Comparison of ENCODE assay signal across 8 mouse cellular contexts in the genomic region with DNA sequence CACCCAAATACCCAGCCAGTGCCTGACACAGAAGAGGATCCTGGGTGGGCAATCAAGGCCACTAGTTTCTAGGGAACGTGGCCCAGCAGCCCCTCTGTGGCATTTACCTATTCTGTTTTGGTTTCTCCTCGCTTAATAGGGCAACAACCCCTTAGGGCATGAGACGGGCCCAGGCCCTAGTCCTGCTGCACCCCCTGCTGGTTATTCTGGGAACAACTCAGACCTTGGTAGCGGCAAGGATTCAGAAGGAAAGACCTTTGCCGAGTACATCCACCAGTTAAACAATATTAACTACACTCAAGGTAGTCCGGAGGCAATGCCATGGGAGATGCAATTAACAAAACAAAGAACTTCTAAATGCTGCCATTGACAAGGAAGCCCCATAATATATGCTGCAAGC. TPM values are rescaled to one million over a fixed set of nuclear protein-coding genes. Genes with fewer than 3 reads are reported as not detected.
A peak's percentile ranks its signal among the peaks of the same experiment; 100 is the strongest.
DNase-seq lines count a peak whose midpoint lies in the region; ATAC-seq and TF ChIP-seq lines count a peak whose summit lies in the region.

No protein-coding gene starts in this region.

- WGBS in hindbrain, embryonic 11.5 days = 19% methylated on average over 6 of the region's 6 CpGs
- WGBS in lung, postnatal 0 days = 7% methylated on average over 6 of the region's 6 CpGs

- H3K27ac ChIP-seq in embryonic fibroblast, embryonic 13.5 days (ENCODE audit: insufficient read depth, low read length) = no peak overlapping the region
- H3K27ac ChIP-seq in hindbrain, embryonic 11.5 days (ENCODE audit: low read depth, low read length) = no peak overlapping the region
- H3K27ac ChIP-seq in lung, postnatal 0 days (ENCODE audit: low read length) = no peak overlapping the region

- TF ChIP-seq EP300 in lung, postnatal 0 days (IDR thresholded peaks at IDR 0.05) = no peak

- H3K4me3 ChIP-seq in E14TG2a.4 (replicated peaks; ENCODE audit: low read length) = no peak overlapping the region
- no peak overlapping the region for H3K4me3 ChIP-seq in embryonic fibroblast, embryonic 13.5 days (ENCODE audit: insufficient read depth, low read length)
- H3K4me3 ChIP-seq in hindbrain, embryonic 11.5 days (ENCODE audit: low read depth, low read length) = no peak overlapping the region
- H3K4me3 ChIP-seq in lung, postnatal 0 days (ENCODE audit: low read depth, low read length) = no peak overlapping the region

- peaks cover 12% of the 10 kb centered on the region; the same call in 1 of the 2 replicates for H3K27me3 ChIP-seq in E14TG2a.4 (ENCODE audit: insufficient read depth, low read length)
- H3K27me3 ChIP-seq in hindbrain, embryonic 11.5 days (ENCODE audit: control insufficient read depth, insufficient read depth, low read length) = no peaks in the 10 kb centered on the region
- H3K27me3 ChIP-seq in lung, postnatal 0 days (replicated peaks; ENCODE audit: insufficient read depth, low read length) = no peaks in the 10 kb centered on the region

- no peaks in the 10 kb centered on the region for H3K9me3 ChIP-seq in E14TG2a.4 (ENCODE audit: low read length)
- no peaks in the 10 kb centered on the region for H3K9me3 ChIP-seq in hindbrain, embryonic 11.5 days (ENCODE audit: control insufficient read depth, low read length)
- H3K9me3 ChIP-seq in lung, postnatal 0 days (ENCODE audit: low read length) = no peaks in the 10 kb centered on the region

- no peak for TF ChIP-seq POLR2A in embryonic fibroblast, embryonic 13.5 days (IDR thresholded peaks at IDR 0.05; ENCODE audit: low read depth, low read length)

- TF ChIP-seq CTCF in E14TG2a.4 (conservative IDR thresholded peaks at IDR 0.05; ENCODE audit: low read length) = peak; percentile 77
- TF ChIP-seq CTCF in embryonic fibroblast, embryonic 13.5 days (IDR thresholded peaks at IDR 0.05; ENCODE audit: borderline replicate concordance, insufficient read depth, low read length) = peak; percentile 66
- peak; percentile 92 for TF ChIP-seq CTCF in lung, postnatal 0 days (IDR thresholded peaks at IDR 0.05)

- H3K9ac ChIP-seq in hindbrain, embryonic 11.5 days (ENCODE audit: low read depth, low read length) = no peak overlapping the region
- H3K9ac ChIP-seq in lung, postnatal 0 days (replicated peaks; ENCODE audit: low read depth) = no peak overlapping the region

- H3K4me1 ChIP-seq in E14TG2a.4 (replicated peaks; ENCODE audit: low read depth, low read length) = peaks cover 4% of the 10 kb centered on the region; the same call in 1 of the 2 replicates
- no peaks in the 10 kb centered on the region for H3K4me1 ChIP-seq in embryonic fibroblast, embryonic 13.5 days (ENCODE audit: control insufficient read depth, insufficient read depth, low read length)
- H3K4me1 ChIP-seq in hindbrain, embryonic 11.5 days (replicated peaks; ENCODE audit: control insufficient read depth, insufficient read depth, low read length) = no peaks in the 10 kb centered on the region
- no peaks in the 10 kb centered on the region for H3K4me1 ChIP-seq in lung, postnatal 0 days (ENCODE audit: insufficient read depth, low read depth, low read length)

- peak; percentile 38 to 66 for DNase-seq in adrenal gland, postnatal 4 days (ENCODE audit: low spot score in 2 of 2)
- DNase-seq in hindbrain, embryonic 11.5 days (ENCODE audit: low spot score) = peak; percentile 86
- DNase-seq in layer of hippocampus, adult 8-10 months (ENCODE audit: low spot score in 2 of 2) = peak; percentile 56 to 88
- peak; percentile 59 for DNase-seq in lung, postnatal 0 days (ENCODE audit: low spot score)
- DNase-seq in retina, embryonic 14.5 days (ENCODE audit: low spot score) = peak; percentile 88
- DNase-seq in thymus, postnatal 4 days = peak; percentile 85

- no peaks in the 10 kb centered on the region for H3K36me3 ChIP-seq in E14TG2a.4 (ENCODE audit: insufficient read depth, low read length)
- H3K36me3 ChIP-seq in hindbrain, embryonic 11.5 days (ENCODE audit: control insufficient read depth, insufficient read depth, low read length) = no peaks in the 10 kb centered on the region
- H3K36me3 ChIP-seq in lung, postnatal 0 days (ENCODE audit: insufficient read depth, low read length) = no peaks in the 10 kb centered on the region

- no peak overlapping the region for H3K4me2 ChIP-seq in hindbrain, embryonic 11.5 days (replicated peaks; ENCODE audit: low read depth, low read length)
- H3K4me2 ChIP-seq in lung, postnatal 0 days (replicated peaks; ENCODE audit: low read depth, low read length) = no peak overlapping the region

- ATAC-seq in hindbrain, embryonic 11.5 days (ENCODE audit: low FRiP score) = peak; percentile 54; the same call in 1 of the 2 replicates
- peak; percentile 52 for ATAC-seq in lung, postnatal 0 days

RNA-seq across cellular contexts. Expression of a gene that starts 11.2 kb away (rescaled TPM):
- under 1 TPM; 0.25 to 0.34 TPM for total RNA-seq in adrenal gland, postnatal 4 days (2021)
- not detected in 2 replicates for polyA plus RNA-seq in embryonic fibroblast, embryonic 13.5 days (2011; ENCODE audit: insufficient read length, low read depth, missing spikeins)
- 0.15 and 0.46 TPM in 2 replicates for polyA plus RNA-seq in hindbrain, embryonic 11.5 days (2014; fragmentation: Nextera tagmentation; extraction: Ambion mirVana)
- total RNA-seq in layer of hippocampus, adult 8-10 months (2022) = 1 to 10 TPM in 1 of 4 experiments, under 1 TPM in 2, not detected in 1; 0.31 to 1.4 (median 0.75) TPM
- polyA plus RNA-seq in lung, postnatal 0 days (2015; fragmentation: Nextera tagmentation; extraction: Ambion mirVana) = 8.8 and 8.9 TPM in 2 replicates

RNA-seq across cellular contexts. Expression of a gene that starts 15.7 kb away (rescaled TPM):
- total RNA-seq in adrenal gland, postnatal 4 days (2021) = 10 to 100 TPM; 23.7 to 23.9 TPM
- polyA plus RNA-seq in embryonic fibroblast, embryonic 13.5 days (2011; ENCODE audit: insufficient read length, low read depth, missing spikeins) = 3.9 and 5.8 TPM in 2 replicates
- 6.8 and 9.3 TPM in 2 replicates for polyA plus RNA-seq in hindbrain, embryonic 11.5 days (2014; fragmentation: Nextera tagmentation; extraction: Ambion mirVana)
- 10 to 100 TPM; 30.0 to 35.7 (median 33.2) TPM for total RNA-seq in layer of hippocampus, adult 8-10 months (2022)
- polyA plus RNA-seq in lung, postnatal 0 days (2015; fragmentation: Nextera tagmentation; extraction: Ambion mirVana) = 4.7 and 6.1 TPM in 2 replicates

RNA-seq across cellular contexts. Expression of a gene that starts 39.3 kb away (rescaled TPM):
- 10 to 100 TPM; 28.2 to 31.7 TPM for total RNA-seq in adrenal gland, postnatal 4 days (2021)
- polyA plus RNA-seq in embryonic fibroblast, embryonic 13.5 days (2011; ENCODE audit: insufficient read length, low read depth, missing spikeins) = 15.1 and 21.0 TPM in 2 replicates
- polyA plus RNA-seq in hindbrain, embryonic 11.5 days (2014; fragmentation: Nextera tagmentation; extraction: Ambion mirVana) = 10.5 and 15.2 TPM in 2 replicates
- total RNA-seq in layer of hippocampus, adult 8-10 months (2022) = 100 to 1,000 TPM in 2 of 4 experiments, 10 to 100 TPM in 2; 96.5 to 140 (median 115) TPM
- polyA plus RNA-seq in lung, postnatal 0 days (2015; fragmentation: Nextera tagmentation; extraction: Ambion mirVana) = 16.5 and 20.2 TPM in 2 replicates

RNA-seq across cellular contexts. Expression of a gene that starts 54.2 kb away (rescaled TPM):
- total RNA-seq in adrenal gland, postnatal 4 days (2021) = 10 to 100 TPM in 1 of 2 experiments, 1 to 10 TPM in 1; 7.2 to 10.8 TPM
- polyA plus RNA-seq in embryonic fibroblast, embryonic 13.5 days (2011; ENCODE audit: insufficient read length, low read depth, missing spikeins) = 0.38 and 0.44 TPM in 2 replicates
- 14.0 and 14.7 TPM in 2 replicates for polyA plus RNA-seq in hindbrain, embryonic 11.5 days (2014; fragmentation: Nextera tagmentation; extraction: Ambion mirVana)
- 100 to 1,000 TPM in 2 of 4 experiments, 10 to 100 TPM in 2; 88.3 to 111 (median 102) TPM for total RNA-seq in layer of hippocampus, adult 8-10 months (2022)
- 2.2 TPM in 2 replicates for polyA plus RNA-seq in lung, postnatal 0 days (2015; fragmentation: Nextera tagmentation; extraction: Ambion mirVana)
